Mouse (Mus musculus): ENCODE results near the gene Sgk1. TPM values are rescaled to one million over a fixed set of nuclear protein-coding genes. Genes with fewer than 3 reads are reported as not detected.

Gene Sgk1
- polyA plus RNA-seq, 2 experiments = 33.4 to 39.9 TPM

DNA sequence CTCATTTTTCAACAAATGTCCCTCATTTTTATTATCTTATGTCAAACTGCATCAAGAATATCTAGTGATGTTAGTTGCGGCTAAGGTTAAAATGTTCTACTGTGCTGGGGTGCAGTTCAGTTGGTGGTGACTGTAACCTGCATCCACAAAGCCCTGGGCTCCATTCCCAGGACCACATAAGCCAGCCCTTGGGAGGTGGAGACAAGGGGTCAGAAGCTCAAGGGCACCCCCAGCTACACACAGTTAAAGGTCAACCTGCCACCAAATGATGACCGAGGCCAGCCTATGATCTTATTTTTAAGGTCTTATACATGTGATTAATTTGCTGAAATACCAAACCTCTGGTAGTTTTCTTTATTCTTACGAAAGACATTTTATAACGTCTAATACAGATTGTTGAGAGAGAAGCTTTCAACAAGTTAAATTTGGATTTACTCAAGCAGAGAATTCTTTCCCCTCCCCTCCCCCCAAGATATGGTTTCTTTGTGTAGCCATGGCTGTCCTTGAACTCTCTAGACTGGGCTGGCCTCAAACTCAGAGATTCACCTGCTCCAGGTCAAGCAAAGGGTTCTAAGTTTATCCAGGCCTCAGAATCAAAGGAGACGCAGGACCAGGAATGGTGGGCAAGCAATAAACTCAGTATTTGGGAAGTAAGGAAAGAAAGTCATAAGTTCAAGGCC lies 97.4 kb downstream of the Sgk1 start:
- Histone ChIP-seq H3K27ac (replicated peaks; ENCODE audit: low read depth, low read length) (no peak overlapping the region), H3K4me1 (ENCODE audit: control insufficient read depth, insufficient read depth, low read length) (no peaks in the 10 kb centered on the region), H3K27me3 (ENCODE audit: control insufficient read depth, insufficient read depth, low read length) (no peaks in the 10 kb centered on the region), H3K36me3 (ENCODE audit: control insufficient read depth, insufficient read depth, low read length) (no peaks in the 10 kb centered on the region), H3K4me2 (replicated peaks; ENCODE audit: low read depth, low read length, severe bottlenecking) (no peak overlapping the region), H3K9me3 (ENCODE audit: control insufficient read depth, low read length) (no peaks in the 10 kb centered on the region), H3K9ac (ENCODE audit: low read depth, low read length, severe bottlenecking) (no peak overlapping the region), H3K4me3 (replicated peaks; ENCODE audit: low read length) (no peak overlapping the region)
- ATAC-seq (ENCODE audit: low FRiP score, low read depth) = no peak
- no peak for DNase-seq (ENCODE audit: low spot score)
- TF ChIP-seq POLR2A (IDR thresholded peaks at IDR 0.05; ENCODE audit: borderline replicate concordance, extremely low read depth, insufficient read depth, insufficient read length) = no peak
- WGBS = 89% methylated on average over 5 of the region's 5 CpGs

GRCm38 (mm10) chr10:21980780-21981435 lies 98.9 kb downstream of the Sgk1 start:
- no peaks in the 10 kb centered on the region for H3K27me3 ChIP-seq (ENCODE audit: control insufficient read depth, insufficient read depth, low read length)
- WGBS = 67% methylated on average over 6 of the region's 6 CpGs
- no peak overlapping the region for H3K4me2 ChIP-seq (replicated peaks; ENCODE audit: low read depth, low read length, severe bottlenecking)
- H3K4me3 ChIP-seq (replicated peaks; ENCODE audit: low read length) = no peak overlapping the region
- H3K9me3 ChIP-seq (ENCODE audit: control insufficient read depth, low read length) = no peaks in the 10 kb centered on the region
- DNase-seq (ENCODE audit: low spot score) (no peak), ATAC-seq (ENCODE audit: low FRiP score, low read depth) (no peak)
- H3K36me3 ChIP-seq (ENCODE audit: control insufficient read depth, insufficient read depth, low read length) = no peaks in the 10 kb centered on the region
- H3K9ac ChIP-seq (ENCODE audit: low read depth, low read length, severe bottlenecking) = no peak overlapping the region
- no peaks in the 10 kb centered on the region for H3K4me1 ChIP-seq (ENCODE audit: control insufficient read depth, insufficient read depth, low read length)
- no peak overlapping the region for H3K27ac ChIP-seq (replicated peaks; ENCODE audit: low read depth, low read length)
- TF ChIP-seq POLR2A (IDR thresholded peaks at IDR 0.05; ENCODE audit: borderline replicate concordance, extremely low read depth, insufficient read depth, insufficient read length) = no peak

DNA sequence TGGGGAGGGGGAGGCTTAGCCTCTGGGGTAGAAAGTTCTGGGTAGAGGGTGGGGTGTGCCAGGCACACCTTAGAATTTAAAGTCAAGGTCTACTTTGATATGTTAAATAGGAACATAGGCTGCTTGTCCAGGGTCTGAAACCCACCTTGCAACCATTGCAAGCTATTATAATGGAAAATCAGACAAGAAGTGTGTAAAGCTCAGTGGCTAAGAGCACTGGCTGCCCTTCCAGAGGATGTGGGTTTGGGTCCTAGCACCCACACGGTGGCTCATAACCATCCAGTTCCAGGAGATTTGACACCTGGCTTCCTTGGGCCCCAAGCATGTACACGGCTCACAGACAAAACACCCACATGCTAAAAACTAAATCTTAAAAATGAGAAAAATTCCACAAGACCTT lies 100.3 kb downstream of the Sgk1 start:
- no peaks in the 10 kb centered on the region for H3K36me3 ChIP-seq (ENCODE audit: control insufficient read depth, insufficient read depth, low read length)
- H3K27me3 ChIP-seq (ENCODE audit: control insufficient read depth, insufficient read depth, low read length) = no peaks in the 10 kb centered on the region
- no peak for TF ChIP-seq POLR2A (IDR thresholded peaks at IDR 0.05; ENCODE audit: borderline replicate concordance, extremely low read depth, insufficient read depth, insufficient read length)
- H3K4me2 ChIP-seq (replicated peaks; ENCODE audit: low read depth, low read length, severe bottlenecking) = no peak overlapping the region
- no peaks in the 10 kb centered on the region for H3K4me1 ChIP-seq (ENCODE audit: control insufficient read depth, insufficient read depth, low read length)
- no peaks in the 10 kb centered on the region for H3K9me3 ChIP-seq (ENCODE audit: control insufficient read depth, low read length)
- DNase-seq (ENCODE audit: low spot score) (no peak), ATAC-seq (ENCODE audit: low FRiP score, low read depth) (no peak)
- H3K4me3 ChIP-seq (replicated peaks; ENCODE audit: low read length) = no peak overlapping the region
- no peak overlapping the region for H3K9ac ChIP-seq (ENCODE audit: low read depth, low read length, severe bottlenecking)
- WGBS = 76% methylated on average over 2 of the region's 2 CpGs
- no peak overlapping the region for H3K27ac ChIP-seq (replicated peaks; ENCODE audit: low read depth, low read length)

DNA sequence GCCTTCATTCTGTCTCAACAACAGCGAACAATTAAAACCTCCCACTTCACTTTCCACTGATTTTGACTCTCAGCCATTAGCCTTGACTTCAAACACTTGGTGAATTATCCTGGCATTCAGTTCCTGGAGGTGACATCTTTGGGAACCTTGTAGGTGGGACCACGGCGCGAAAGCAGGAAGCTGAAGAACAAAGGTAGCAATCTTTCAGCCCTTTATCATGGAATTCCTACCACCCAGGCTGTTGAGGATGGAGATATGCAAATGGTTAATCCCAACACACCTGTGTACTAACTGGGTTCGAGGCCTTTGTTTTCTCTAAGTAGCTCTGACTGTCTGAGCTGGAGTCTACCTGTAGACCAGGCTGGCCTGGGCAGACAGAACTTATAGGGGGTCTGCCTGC lies 106.5 kb downstream of the Sgk1 start:
- H3K4me2 ChIP-seq (replicated peaks; ENCODE audit: low read depth, low read length, severe bottlenecking) = no peak overlapping the region
- no peaks in the 10 kb centered on the region for H3K9me3 ChIP-seq (ENCODE audit: control insufficient read depth, low read length)
- WGBS = 70% methylated on average over 5 of the region's 5 CpGs

GRCm38 (mm10) chr10:21991351-21991840 lies 109.4 kb downstream of the Sgk1 start:
- DNase-seq (ENCODE audit: low spot score) = peak; percentile 88
- 22% methylated on average over 17 of the region's 17 CpGs for WGBS
- Histone ChIP-seq H3K4me1 (ENCODE audit: control insufficient read depth, insufficient read depth, low read length) (peaks cover 19% of the 10 kb centered on the region), H3K4me2 (replicated peaks; ENCODE audit: low read depth, low read length, severe bottlenecking) (peak overlapping the region; percentile 82), H3K27me3 (ENCODE audit: control insufficient read depth, insufficient read depth, low read length) (no peaks in the 10 kb centered on the region), H3K4me3 (replicated peaks; ENCODE audit: low read length) (peak overlapping the region; percentile 22), H3K36me3 (ENCODE audit: control insufficient read depth, insufficient read depth, low read length) (peaks cover 4% of the 10 kb centered on the region; the same call in 1 of the 2 replicates), H3K27ac (replicated peaks; ENCODE audit: low read depth, low read length) (no peak overlapping the region), H3K9me3 (ENCODE audit: control insufficient read depth, low read length) (no peaks in the 10 kb centered on the region), H3K9ac (ENCODE audit: low read depth, low read length, severe bottlenecking) (no peak overlapping the region)
- TF ChIP-seq POLR2A (IDR thresholded peaks at IDR 0.05; ENCODE audit: borderline replicate concordance, extremely low read depth, insufficient read depth, insufficient read length) = no peak
- ATAC-seq (ENCODE audit: low FRiP score, low read depth) = no peak

More for the DNA sequence above, 106.5 kb downstream of the Sgk1 start:
- DNase-seq (ENCODE audit: low spot score) (no peak), ATAC-seq (ENCODE audit: low FRiP score, low read depth) (no peak)
- Histone ChIP-seq H3K4me3 (replicated peaks; ENCODE audit: low read length) (no peak overlapping the region), H3K4me1 (ENCODE audit: control insufficient read depth, insufficient read depth, low read length) (peaks cover 15% of the 10 kb centered on the region), H3K27ac (replicated peaks; ENCODE audit: low read depth, low read length) (no peak overlapping the region), H3K36me3 (ENCODE audit: control insufficient read depth, insufficient read depth, low read length) (no peaks in the 10 kb centered on the region), H3K9ac (ENCODE audit: low read depth, low read length, severe bottlenecking) (no peak overlapping the region), H3K27me3 (ENCODE audit: control insufficient read depth, insufficient read depth, low read length) (no peaks in the 10 kb centered on the region)
- TF ChIP-seq POLR2A (IDR thresholded peaks at IDR 0.05; ENCODE audit: borderline replicate concordance, extremely low read depth, insufficient read depth, insufficient read length) = no peak

Measured in limb, embryonic 14.5 days (tissue).